Mouse (Mus musculus) liver, embryonic 14.5 days (tissue): ENCODE measurements around the gene Stard3.
A peak's percentile ranks its signal among the peaks of the same experiment; 100 is the strongest.

ENCODE experiments used
- CTCF ChIP-seq: IDR thresholded peaks from 2 replicates; pipeline ENCODE4 v1.5.1; 2016; ENCODE audit warnings: antibody characterized with exemption, low read depth, control low read depth
- EP300 ChIP-seq: IDR thresholded peaks from 2 replicates; pipeline ENCODE4 v1.6.1; 2016; ENCODE audit warnings: antibody characterized with exemption, low read depth

DNA sequence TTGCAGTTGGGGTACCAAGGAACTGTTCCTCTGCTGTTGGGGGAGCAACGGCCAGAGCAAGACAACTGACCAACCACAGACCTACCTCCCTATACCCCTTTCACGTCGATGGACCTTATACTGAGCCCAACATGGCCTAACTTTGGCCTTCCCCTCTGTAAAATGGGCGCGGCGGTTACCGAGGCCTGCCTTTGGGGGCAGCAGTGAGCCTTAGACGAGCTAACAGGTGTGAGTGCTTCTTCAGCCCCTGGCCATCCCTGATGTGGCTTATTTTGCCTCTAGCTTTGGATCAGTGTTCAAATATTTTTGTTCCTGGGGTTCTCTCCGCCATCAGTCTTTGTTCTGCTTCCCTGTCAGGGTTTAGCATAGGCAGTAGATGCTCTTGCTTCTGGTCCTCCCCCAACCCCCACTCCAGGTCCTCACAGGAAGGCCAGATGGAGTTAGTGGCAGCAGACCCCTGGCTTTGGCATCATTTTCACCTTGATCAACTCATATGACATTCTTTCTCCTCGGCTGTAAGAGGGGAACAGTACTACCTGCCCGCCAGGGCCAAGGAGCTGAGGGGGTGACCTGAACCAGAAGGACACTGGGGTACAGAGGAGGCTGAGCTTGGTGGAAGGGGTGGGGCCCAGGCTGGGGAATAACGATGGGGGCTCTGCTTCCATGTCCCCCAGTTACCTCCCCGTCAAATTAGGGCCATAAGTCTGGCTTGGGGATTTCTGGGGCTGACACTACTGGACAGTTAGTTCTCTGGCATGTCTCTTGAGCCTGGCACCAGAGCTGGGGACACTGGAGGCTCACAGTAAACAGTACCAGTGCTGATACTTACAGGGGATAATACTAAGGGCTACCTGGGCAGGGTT is 21.7 kb upstream of the Stard3 start:
- TF ChIP-seq EP300: no peak
- TF ChIP-seq CTCF: peak; percentile 67
